Mouse (Mus musculus) gastrocnemius, postnatal 10 days (tissue): ENCODE data around the gene Gm36028. TPM values are rescaled to one million over a fixed set of nuclear protein-coding genes. Genes with fewer than 3 reads are reported as not detected.

Experiments
- DNase-seq: peaks from one replicate; pipeline ENCODE4 v3.0.0; 2021; ENCODE audit warnings: mixed read lengths
- total RNA-seq, 2 experiments: library from RNA; stranded (reverse); gene quantifications; 2 replicates each; pipeline ENCODE4 v1.2.3; 2021

Gene Gm36028
- total RNA-seq, 2 experiments from 2014 or later, result 0.21 to 0.38 TPM

DNA sequence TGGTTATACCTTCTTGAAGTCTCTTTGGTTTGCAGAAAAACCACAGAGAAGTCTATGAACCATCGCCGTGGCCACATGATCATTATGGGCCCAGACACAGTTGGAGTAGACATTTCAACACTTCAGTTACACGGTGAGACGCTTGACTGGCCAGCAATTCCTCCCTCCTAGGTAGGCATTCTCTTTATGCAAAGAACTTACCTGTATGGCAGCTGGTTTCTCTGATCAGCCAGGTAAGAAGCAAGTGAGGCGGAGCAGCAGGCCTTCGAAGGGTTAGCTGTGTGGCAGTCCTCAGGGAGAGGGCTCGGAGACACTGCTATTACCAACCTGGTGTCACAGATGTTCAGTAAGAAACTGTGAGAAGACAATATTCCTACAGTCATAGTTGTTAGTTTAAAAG, 733 bp downstream of the Gm36028 start:
- DNase-seq, result no peak

DNA sequence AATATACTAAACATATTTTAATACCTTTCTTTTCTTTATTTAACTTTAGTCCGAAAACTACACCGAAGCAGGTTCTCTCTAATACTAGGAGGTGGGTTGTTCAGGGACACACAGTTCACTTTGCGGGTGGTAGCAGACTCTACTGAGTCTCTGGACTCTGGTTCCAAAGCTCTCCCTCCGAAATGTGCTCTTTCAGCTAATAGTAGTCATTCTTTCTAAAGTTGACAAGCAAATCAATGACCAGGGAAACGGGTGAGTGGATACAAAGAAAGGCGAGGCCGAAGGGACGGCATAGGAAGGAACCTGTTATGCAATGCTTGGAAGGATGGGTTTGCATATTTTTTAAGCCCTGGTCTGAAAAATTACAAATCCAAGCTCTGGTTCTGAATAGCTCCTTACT, 3.5 kb downstream of the Gm36028 start:
- DNase-seq, result no peak

GRCm38 (mm10) chr16:37856327-37856726, 4.6 kb downstream of the Gm36028 start:
- DNase-seq, result no peak

DNA sequence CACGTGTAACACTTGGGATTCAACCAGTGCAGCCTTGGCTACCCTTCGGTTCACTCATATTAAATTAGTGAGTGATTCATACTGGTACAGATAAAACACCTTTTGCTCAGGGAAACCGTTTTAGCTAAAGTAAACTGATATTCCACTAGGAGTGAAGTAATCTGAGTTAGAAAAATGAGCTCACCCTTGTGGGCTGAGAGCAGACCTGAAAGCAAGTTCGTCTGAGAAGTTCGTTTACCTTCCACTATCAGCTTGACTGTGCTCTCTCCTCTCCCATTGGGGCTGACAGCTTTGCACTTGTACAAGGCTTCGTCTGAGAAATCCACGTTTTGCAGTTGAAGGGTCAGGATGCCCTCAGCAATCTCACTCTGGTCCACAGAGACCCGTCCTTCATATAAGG, 5.4 kb downstream of the Gm36028 start:
- no peak for DNase-seq

GRCm38 (mm10) chr16:37854593-37854992, 6.4 kb downstream of the Gm36028 start:
- DNase-seq, result no peak

- no peak for DNase-seq
Measured at GRCm38 (mm10) chr16:37854054-37854453, 6.9 kb downstream of the Gm36028 start.

GRCm38 (mm10) chr16:37853279-37853678, 7.7 kb downstream of the Gm36028 start:
- no peak for DNase-seq

DNA sequence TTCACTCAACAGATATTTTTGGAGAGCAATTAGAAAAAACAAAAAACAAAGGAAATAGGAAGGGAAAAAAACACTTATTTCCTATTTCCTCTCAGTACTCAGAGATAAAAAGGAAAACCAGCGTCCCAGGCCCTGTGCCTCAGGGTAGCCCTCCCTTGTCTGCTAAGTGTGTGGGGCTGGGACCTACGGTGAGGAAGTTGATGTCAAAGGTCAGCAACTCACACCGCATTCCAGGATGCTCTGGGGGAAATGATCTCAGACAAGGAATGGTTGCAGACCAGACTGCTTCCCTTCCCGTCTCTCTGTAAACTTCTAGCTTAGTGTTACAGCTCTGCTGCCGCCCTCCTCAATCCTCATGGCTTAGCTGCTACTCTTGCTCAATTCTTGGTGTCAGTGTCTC, 9.6 kb downstream of the Gm36028 start:
- DNase-seq, result no peak

GRCm38 (mm10) chr16:37847081-37847480, 13.9 kb downstream of the Gm36028 start:
- DNase-seq, result no peak

- no peak for DNase-seq
Measured at GRCm38 (mm10) chr16:37845202-37845925, 15.6 kb downstream of the Gm36028 start.

DNA sequence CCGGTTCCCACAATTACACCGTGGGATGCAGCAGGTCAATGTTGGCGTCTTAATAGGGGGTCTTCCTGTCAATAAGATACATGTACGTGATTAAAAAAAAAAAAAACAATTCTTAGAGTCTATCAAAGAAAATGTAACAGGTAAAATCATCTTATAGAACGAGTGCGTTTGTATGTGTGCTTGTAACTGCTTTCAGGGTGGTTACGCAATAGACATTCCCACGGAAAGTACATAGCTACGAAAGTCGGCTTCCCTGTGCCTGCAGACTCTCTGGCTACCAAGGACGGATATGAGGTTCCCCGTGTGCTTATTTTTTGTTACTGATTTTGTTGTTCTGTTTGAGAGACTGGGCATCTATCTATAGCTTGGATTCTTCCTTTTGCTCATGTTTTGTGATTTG, 17.2 kb downstream of the Gm36028 start:
- DNase-seq, result no peak

- DNase-seq, result no peak
Measured at GRCm38 (mm10) chr16:37842439-37842838, 18.5 kb downstream of the Gm36028 start.

DNA sequence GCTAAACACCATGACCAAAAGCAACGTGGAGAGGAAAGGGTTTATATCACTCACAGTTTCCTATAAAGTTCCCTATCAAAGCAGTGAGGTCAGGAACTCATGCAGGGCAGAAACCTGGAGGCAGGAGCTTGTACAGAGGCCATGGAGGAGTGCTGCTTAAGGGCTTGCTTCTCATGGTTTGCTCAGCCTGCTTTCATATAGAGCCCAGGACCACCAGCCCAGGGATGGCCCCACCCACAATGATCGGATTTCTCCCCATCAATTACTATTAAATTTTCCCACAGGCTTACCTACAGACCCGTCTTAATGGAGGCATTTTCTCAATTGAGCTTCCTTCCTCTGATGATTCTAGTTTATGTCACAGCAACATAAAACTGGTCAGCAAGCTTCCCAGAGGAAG, 23.4 kb downstream of the Gm36028 start:
- no peak for DNase-seq

- DNase-seq, result no peak
Measured at GRCm38 (mm10) chr16:37831041-37831440, 29.9 kb downstream of the Gm36028 start.

GRCm38 (mm10) chr16:37826286-37826685, 34.7 kb downstream of the Gm36028 start:
- no peak for DNase-seq

DNA sequence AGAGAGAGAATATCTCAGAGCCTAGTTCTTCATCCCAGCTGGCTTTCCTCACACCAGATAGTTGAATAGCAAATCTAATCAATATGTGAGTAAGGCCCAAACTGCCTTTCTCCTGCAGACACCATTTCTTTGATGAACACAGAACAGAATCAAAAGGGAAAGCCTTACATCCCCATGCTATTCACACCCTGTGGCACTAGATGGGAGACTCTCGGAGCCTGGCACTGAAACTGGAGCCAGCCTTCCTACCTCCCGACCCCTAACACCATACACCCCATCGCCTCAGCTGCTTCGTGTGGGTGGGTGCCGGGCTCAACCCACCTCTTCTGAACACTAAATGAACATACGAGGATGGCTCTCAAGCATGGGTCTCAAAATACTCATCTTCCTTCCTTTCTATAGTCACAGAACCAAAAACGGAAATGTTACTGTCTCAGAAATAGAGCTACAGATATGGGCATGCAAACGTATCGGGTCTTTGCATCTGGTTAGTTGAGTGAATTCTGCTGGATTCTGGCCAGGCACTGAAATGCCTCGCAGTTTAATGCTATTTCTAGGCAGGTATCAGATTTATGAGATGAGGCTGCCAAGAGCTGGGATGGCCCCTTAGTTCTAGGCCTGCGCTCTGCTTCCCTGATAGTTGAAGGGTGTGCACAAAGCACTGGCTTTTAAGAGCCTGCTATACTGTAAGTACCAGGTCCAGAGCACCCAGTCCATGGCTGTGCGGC, 36.0 kb downstream of the Gm36028 start:
- DNase-seq, result no peak

DNA sequence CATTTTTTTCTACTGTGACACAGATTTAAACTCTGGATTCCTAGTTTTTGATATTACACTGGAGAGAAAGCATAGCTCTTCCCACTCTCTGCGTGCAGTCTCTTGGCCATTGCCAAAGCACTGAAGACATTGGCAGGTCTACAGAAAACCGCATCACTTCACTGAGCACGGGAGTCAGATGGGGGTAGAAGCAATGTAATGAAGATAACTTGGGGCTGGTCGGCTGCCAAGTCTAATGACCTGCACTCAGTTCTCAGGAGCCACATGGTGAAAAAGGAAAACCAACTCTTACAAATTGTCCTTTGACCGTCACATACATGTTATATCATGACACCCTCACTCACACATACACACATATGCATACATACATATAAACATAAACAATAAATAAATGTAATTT, 37.0 kb downstream of the Gm36028 start:
- no peak for DNase-seq

DNA sequence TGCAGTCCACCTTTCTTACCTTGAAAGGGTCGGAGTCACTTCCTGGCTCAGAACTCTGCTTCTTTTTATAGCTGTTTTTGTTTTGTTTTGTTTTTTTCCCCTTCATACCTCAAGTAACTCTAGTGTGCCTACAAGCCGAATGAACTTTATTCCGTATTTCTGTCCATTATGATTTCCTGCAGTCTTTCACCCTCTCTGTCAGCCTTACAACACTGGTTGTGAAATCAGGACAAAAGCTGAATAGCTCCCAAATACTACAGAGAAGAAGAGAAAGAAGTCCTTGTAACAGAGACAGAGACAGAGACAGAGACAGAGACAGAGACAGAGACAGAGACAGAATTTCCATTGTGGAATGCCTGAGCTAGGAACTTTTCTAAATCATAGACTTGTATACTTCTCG, 43.0 kb downstream of the Gm36028 start:
- no peak for DNase-seq

- DNase-seq, result peak; percentile 51
Measured at GRCm38 (mm10) chr16:37814383-37814971, 46.5 kb downstream of the Gm36028 start.

- no peak for DNase-seq
Measured at GRCm38 (mm10) chr16:37813691-37814382, 47.1 kb downstream of the Gm36028 start.

DNA sequence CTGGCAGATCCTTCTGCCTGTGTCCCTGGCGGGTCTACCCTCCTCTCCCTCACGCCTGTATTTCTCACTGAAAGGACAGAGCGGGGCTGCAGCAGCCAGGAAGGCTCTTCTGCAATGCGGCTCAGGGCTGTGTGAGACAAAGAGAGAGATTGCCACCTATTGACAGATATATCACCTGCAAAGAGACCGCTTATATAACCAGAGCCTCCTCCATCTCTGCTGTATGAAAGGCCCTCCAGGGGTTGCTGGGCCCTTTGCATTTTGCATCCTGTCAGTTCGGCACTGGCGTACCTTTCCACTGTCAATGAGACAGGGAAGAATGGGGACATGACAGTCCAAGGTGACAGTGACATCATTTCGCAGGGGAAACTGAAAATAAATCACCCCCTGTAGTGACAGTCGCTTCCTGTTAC, 48.5 kb downstream of the Gm36028 start:
- no peak for DNase-seq

- DNase-seq, result no peak
Measured at GRCm38 (mm10) chr16:37811874-37812273, 49.1 kb downstream of the Gm36028 start.

DNA sequence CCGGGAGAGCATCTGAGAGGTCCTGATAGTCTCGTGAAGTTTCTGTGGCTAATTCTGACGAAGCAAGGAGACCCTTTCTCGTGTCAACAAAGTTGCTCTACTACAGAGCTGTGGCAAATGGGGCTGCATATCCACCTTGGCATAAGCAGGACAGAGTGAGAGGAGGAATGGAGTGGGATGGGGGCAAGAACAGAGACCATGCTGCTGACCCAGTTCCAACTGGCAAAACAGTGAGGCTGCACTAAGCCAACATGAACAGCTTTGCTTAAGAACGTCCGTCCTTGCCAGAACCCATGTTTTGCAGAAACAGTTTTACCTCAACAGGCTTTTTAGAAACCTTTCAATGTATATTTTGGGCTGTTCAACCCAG, 51.3 kb downstream of the Gm36028 start:
- DNase-seq, result no peak
